Mouse (Mus musculus) neural tube, embryonic 14.5 days (tissue): Measurements from ENCODE around the gene Afmid. TPM values are rescaled to one million over a fixed set of nuclear protein-coding genes. Genes with fewer than 3 reads are reported as not detected.

Experiments used
- ATAC-seq: fragments of 200-750 bp; cut with Nextera tagmentation; 2 replicates; pipeline ENCODE4 v1.8.0; 2017; ENCODE audit warnings: low read depth, mild to moderate bottlenecking, moderate TSS enrichment, moderate library complexity
- H3K27ac ChIP-seq: fragments of 300-500 bp; sonication (generic); 2 replicates; pipeline ENCODE4 v1.5.1; 2014; ENCODE audit warnings: low read depth, mild to moderate bottlenecking, control low read depth, low read length, moderate library complexity, mixed read lengths
- H3K27me3 ChIP-seq: fragments of 300-500 bp; sonication (generic); 2 replicates; pipeline ENCODE4 v1.6.1; 2014; ENCODE audit warnings: low read length; ENCODE audit not compliant: control insufficient read depth, insufficient read depth
- H3K36me3 ChIP-seq: fragments of 300-500 bp; sonication (generic); 2 replicates; pipeline ENCODE4 v1.6.1; 2014; ENCODE audit warnings: low read length, mixed read lengths; ENCODE audit not compliant: control insufficient read depth, insufficient read depth
- H3K4me1 ChIP-seq: fragments of 300-500 bp; sonication (generic); 2 replicates; pipeline ENCODE4 v1.6.1; 2014; ENCODE audit warnings: low read length; ENCODE audit not compliant: control insufficient read depth, insufficient read depth
- H3K4me2 ChIP-seq: fragments of 300-500 bp; sonication (generic); 2 replicates; pipeline ENCODE4 v1.6.1; 2014; ENCODE audit warnings: mild to moderate bottlenecking, low read depth, low read length, control low read depth
- H3K4me3 ChIP-seq: fragments of 300-500 bp; sonication (generic); 2 replicates; pipeline ENCODE4 v1.5.1; 2014; ENCODE audit warnings: low read depth, low read length, control low read depth, mixed read lengths
- H3K9ac ChIP-seq: fragments of 300-500 bp; sonication (generic); replicated peaks from 2 replicates; pipeline ENCODE4 v1.6.1; 2014; ENCODE audit warnings: low read depth, mild to moderate bottlenecking, control low read depth, low read length, mixed read lengths
- H3K9me3 ChIP-seq: fragments of 300-500 bp; sonication (generic); 2 replicates; pipeline ENCODE4 v1.6.1; 2016; ENCODE audit warnings: low read length; ENCODE audit not compliant: control insufficient read depth
- WGBS: fragments of 180-500 bp; shearing (Covaris S2); extraction: QIAGEN DNeasy Blood & Tissue Kit; methylation state at CpG from one replicate; pipeline ENCODE4 v1.1.7; 2014; 5-methylcytosine and 5-hydroxymethylcytosine counted together
- polyA plus RNA-seq: library from polyadenylated mRNA; unstranded; fragments of >200 nt; fragmentation: Nextera tagmentation; extraction: Ambion mirVana; gene quantifications from 2 replicates; pipeline ENCODE4 v1.2.1, GENCODE M21; 2014

Afmid gene
- polyA plus RNA-seq, 1 experiment from 2014 or later, result 6.9 TPM

GRCm38 (mm10) chr11:117836306-117836705 is 10.6 kb downstream of the Afmid start:
- ATAC-seq, result 0 out of 2 replicates have a peak, but pooled peaks have one; percentile 32
- 31% methylated on average over 13 of the region's 13 CpGs for WGBS

DNA sequence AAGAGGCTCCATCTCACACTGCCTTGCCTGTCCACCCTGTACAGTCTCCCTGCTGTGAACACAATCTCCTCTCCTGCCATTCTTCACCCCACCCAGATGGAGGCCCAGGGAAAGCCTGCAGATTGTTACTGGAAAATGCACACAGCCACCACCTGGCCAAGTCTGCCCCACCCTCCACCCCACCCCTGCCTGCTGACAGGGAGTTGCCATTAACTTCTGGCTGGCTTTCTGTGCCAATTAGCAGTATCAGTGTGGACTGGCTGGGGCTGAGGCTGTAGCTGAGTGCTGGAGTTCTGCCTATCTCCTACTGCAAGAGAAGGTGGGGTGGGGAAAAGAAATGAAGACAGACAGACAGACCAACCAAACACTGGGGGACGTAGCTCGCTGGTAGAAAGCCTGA is 12.8 kb downstream of the Afmid start:
- no peak overlapping the region for H3K4me2 ChIP-seq
- no peaks in the 10 kb centered on the region for H3K27me3 ChIP-seq
- H3K4me3 ChIP-seq, result no peak overlapping the region
- H3K9ac ChIP-seq, result no peak overlapping the region
- no peaks in the 10 kb centered on the region for H3K36me3 ChIP-seq
- no peaks in the 10 kb centered on the region for H3K9me3 ChIP-seq
- ATAC-seq, result no peak
- WGBS, result 78% methylated on average over 2 of the region's 2 CpGs
- H3K27ac ChIP-seq, result no peak overlapping the region
- H3K4me1 ChIP-seq, result no peaks in the 10 kb centered on the region

More at GRCm38 (mm10) chr11:117836306-117836705, 10.6 kb downstream of the Afmid start:
- no peaks in the 10 kb centered on the region for H3K4me1 ChIP-seq
- peak overlapping the region; percentile 29; the same call in 1 of the 2 replicates for H3K4me2 ChIP-seq
- H3K9me3 ChIP-seq, result no peaks in the 10 kb centered on the region
- no peaks in the 10 kb centered on the region for H3K36me3 ChIP-seq
- no peaks in the 10 kb centered on the region for H3K27me3 ChIP-seq
- H3K4me3 ChIP-seq, result 0 out of 2 replicates have a peak overlapping the region, but pooled peaks have one; percentile 4
- H3K9ac ChIP-seq, result no peak overlapping the region
- H3K27ac ChIP-seq, result no peak overlapping the region

DNA sequence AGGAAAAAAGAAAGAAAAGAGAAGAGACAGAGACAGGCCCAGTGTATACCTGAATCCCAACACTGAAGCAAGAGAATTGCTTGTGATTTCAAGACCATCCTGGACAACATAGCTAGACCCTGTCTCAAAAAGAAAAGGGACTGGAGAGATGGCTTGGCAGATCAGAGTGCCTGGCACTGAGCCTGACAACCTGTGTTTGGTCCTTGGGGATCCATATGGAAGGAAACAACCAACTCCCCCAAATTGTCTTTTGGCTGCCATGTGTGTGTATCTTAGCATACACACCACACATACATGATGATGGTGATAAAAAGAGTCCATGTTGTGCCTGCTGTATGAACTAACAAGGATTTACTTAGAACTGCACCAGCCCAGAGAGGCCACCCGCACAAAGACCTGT is 13.3 kb downstream of the Afmid start:
- Histone ChIP-seq H3K27me3 (no peaks in the 10 kb centered on the region), H3K27ac (no peak overlapping the region), H3K4me3 (no peak overlapping the region), H3K4me2 (no peak overlapping the region), H3K9me3 (no peaks in the 10 kb centered on the region), H3K9ac (no peak overlapping the region), H3K36me3 (no peaks in the 10 kb centered on the region), H3K4me1 (no peaks in the 10 kb centered on the region)
- no peak for ATAC-seq
- WGBS, result 89% methylated on average over 1 of the region's 1 CpGs

GRCm38 (mm10) chr11:117840910-117841309 is 15.2 kb downstream of the Afmid start:
- WGBS, result 54% methylated on average over 1 of the region's 1 CpGs
- H3K36me3 ChIP-seq, result no peaks in the 10 kb centered on the region
- no peak overlapping the region for H3K4me3 ChIP-seq
- ATAC-seq, result no peak
- no peak overlapping the region for H3K9ac ChIP-seq
- no peaks in the 10 kb centered on the region for H3K27me3 ChIP-seq
- no peak overlapping the region for H3K27ac ChIP-seq
- no peaks in the 10 kb centered on the region for H3K9me3 ChIP-seq
- no peaks in the 10 kb centered on the region for H3K4me1 ChIP-seq
- no peak overlapping the region for H3K4me2 ChIP-seq

DNA sequence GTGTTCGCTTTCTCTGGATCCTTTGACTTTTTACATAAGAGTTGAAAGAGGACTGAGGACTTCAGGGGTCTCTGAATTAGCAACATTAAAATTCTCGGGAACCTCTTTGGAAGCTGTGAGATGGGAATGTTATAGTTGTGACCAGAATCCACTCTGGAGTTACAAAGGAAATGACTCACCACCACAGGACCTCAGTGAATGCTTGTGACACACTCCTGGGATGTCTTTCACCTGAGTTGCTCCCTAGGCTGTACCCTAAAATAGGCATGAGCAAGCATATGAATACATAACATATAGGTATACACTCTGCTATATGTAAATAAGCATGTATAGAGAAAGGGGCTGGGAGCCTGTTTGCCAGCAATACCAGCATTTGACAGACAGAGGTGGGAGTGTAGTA is 17.7 kb downstream of the Afmid start:
- Histone ChIP-seq H3K4me2 (no peak overlapping the region), H3K9ac (no peak overlapping the region), H3K9me3 (no peaks in the 10 kb centered on the region), H3K36me3 (no peaks in the 10 kb centered on the region), H3K27me3 (no peaks in the 10 kb centered on the region), H3K4me3 (no peak overlapping the region), H3K4me1 (peaks cover 6% of the 10 kb centered on the region; the same call in 1 of the 2 replicates), H3K27ac (no peak overlapping the region)
- no peak for ATAC-seq
- 88% methylated on average over 2 of the region's 2 CpGs for WGBS

GRCm38 (mm10) chr11:117844997-117845396 is 19.3 kb downstream of the Afmid start:
- H3K27ac ChIP-seq, result no peak overlapping the region
- H3K9me3 ChIP-seq, result no peaks in the 10 kb centered on the region
- H3K9ac ChIP-seq, result no peak overlapping the region
- ATAC-seq, result no peak
- H3K27me3 ChIP-seq, result no peaks in the 10 kb centered on the region
- no peak overlapping the region for H3K4me2 ChIP-seq
- WGBS, result 90% methylated on average over 2 of the region's 2 CpGs
- H3K4me1 ChIP-seq, result peaks cover 11% of the 10 kb centered on the region
- H3K36me3 ChIP-seq, result no peaks in the 10 kb centered on the region
- H3K4me3 ChIP-seq, result no peak overlapping the region

- 79% methylated on average over 2 of the region's 2 CpGs for WGBS
- Histone ChIP-seq H3K4me2 (no peak overlapping the region), H3K36me3 (no peaks in the 10 kb centered on the region), H3K9ac (no peak overlapping the region), H3K9me3 (no peaks in the 10 kb centered on the region), H3K27me3 (no peaks in the 10 kb centered on the region), H3K27ac (no peak overlapping the region), H3K4me1 (peaks cover 11% of the 10 kb centered on the region), H3K4me3 (no peak overlapping the region)
- ATAC-seq, result no peak
Measured at GRCm38 (mm10) chr11:117845651-117846050, 19.9 kb downstream of the Afmid start.

- WGBS, result 54% methylated on average over 5 of the region's 5 CpGs
- Histone ChIP-seq H3K4me1 (peaks cover 11% of the 10 kb centered on the region), H3K36me3 (no peaks in the 10 kb centered on the region), H3K4me3 (no peak overlapping the region), H3K9me3 (no peaks in the 10 kb centered on the region), H3K27me3 (no peaks in the 10 kb centered on the region), H3K27ac (no peak overlapping the region), H3K9ac (no peak overlapping the region), H3K4me2 (no peak overlapping the region)
- no peak for ATAC-seq
Measured at GRCm38 (mm10) chr11:117846640-117847039, 20.9 kb downstream of the Afmid start.

GRCm38 (mm10) chr11:117847593-117848215 is 22.0 kb downstream of the Afmid start:
- no peaks in the 10 kb centered on the region for H3K36me3 ChIP-seq
- H3K9ac ChIP-seq, result no peak overlapping the region; the same call in 1 of the 2 replicates
- no peak overlapping the region for H3K4me3 ChIP-seq
- no peaks in the 10 kb centered on the region for H3K9me3 ChIP-seq
- no peak for ATAC-seq
- no peaks in the 10 kb centered on the region for H3K27me3 ChIP-seq
- H3K4me1 ChIP-seq, result peaks cover 11% of the 10 kb centered on the region
- peak overlapping the region; percentile 83 for H3K4me2 ChIP-seq
- peak overlapping the region; percentile 95; the same call in 1 of the 2 replicates for H3K27ac ChIP-seq
- WGBS, result 84% methylated on average over 7 of the region's 7 CpGs
